ENCODE assay signal across 8 mouse cellular contexts in the genomic region with DNA sequence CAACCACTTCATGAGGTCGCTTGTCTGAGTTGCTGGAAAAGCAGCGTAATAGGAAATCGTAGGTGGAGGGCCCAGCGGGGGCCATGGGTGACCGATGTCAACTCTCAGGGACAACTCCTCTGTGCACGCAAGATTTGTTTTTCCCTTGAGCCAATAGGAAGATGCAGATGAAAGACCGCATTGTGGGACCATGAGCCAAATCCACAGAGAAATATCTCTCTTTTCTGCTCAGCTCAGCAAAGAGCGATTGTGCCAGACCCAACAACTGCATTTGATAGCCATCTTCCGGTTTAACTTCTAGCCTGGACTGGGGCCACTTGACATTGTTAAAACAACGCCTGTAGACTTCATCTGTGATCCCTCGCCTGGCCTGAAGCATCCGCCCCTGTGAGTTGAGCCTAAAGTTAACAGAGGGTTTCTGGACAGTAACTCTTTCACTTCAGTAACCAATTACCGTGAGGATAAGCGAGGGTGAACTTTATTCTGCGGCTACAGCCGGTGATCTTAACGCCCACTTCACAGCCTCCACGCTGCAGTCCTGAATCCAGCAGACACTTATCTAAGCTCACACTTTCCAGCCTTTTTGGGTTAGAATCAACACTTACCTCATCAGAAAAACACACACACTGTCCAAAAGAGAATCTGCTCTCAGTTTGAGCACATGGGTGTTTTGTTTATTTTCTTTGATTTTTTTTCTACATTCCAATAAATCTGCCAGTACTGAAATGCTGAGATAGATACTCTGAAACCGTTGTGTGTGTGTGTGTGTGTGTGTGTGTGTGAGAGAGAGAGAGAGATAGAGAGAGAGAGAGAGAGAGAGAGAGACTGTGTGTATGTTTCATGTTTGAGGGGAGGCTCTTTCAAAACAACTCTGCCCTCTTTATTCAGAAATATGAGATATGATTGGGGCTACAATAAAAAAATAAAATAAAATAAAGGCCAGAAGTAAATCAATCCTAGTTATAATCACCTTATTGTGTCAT.
A peak's percentile ranks its signal among the peaks of the same experiment; 100 is the strongest.
DNase-seq lines count a peak whose midpoint lies in the region; ATAC-seq lines count a peak whose summit lies in the region.

No protein-coding gene starts in this region.

- intact Hi-C loops in heart, postnatal 25 days (cut with DNase I): no loop called here

- peak; percentile 47 for ATAC-seq in erythroblast, adult 5-6 weeks (replicated peaks; ENCODE audit: low FRiP score, poor library complexity, severe bottlenecking)
- peak; percentile 26 for ATAC-seq in megakaryocyte progenitor cell, adult 5-6 weeks (replicated peaks; ENCODE audit: poor library complexity)

- DNase-seq in embryo, embryonic 10 days (ENCODE audit: low spot score): peak; percentile 52
- DNase-seq in embryo, embryonic 9.5 days (ENCODE audit: extremely low spot score): no peak
- DNase-seq in 416B (ENCODE audit: low read depth): peak; percentile 90
- DNase-seq in heart, postnatal 25 days (ENCODE audit: low spot score): peak; percentile 60
- DNase-seq in kidney, postnatal 36 days: peak; percentile 70 to 80
- no peak for DNase-seq in cerebellum, postnatal 14 days

Comparison
In these comparisons a context has a peak if more than half of its experiments do, and no peak if none do; other contexts are left out.
1. DNase-seq: peak in embryo, embryonic 10 days (single experiment), 416B (single experiment), heart, postnatal 25 days (single experiment) and kidney, postnatal 36 days (2 of 2); none in embryo, embryonic 9.5 days (single experiment) and cerebellum, postnatal 14 days (0 of 2).